Comparison of ENCODE assay signal across 25 mouse cellular contexts in genomic region chr11:52352271-52352670, GRCm38 (mm10). TPM values are rescaled to one million over a fixed set of nuclear protein-coding genes. Genes with fewer than 3 reads are reported as not detected.
DNase-seq lines count a peak whose midpoint lies in the region; ATAC-seq lines count a peak whose summit lies in the region.
"Had no signal": no experiment of that assay in that cellular context is flagged by ENCODE, and none has a peak within 500 bp of the region (broad histone marks: within the 10 kb centered on the region; RNA-seq: fewer than 3 reads in every experiment).

No protein-coding gene starts in this region.

- H3K4me1 ChIP-seq in neural tube, embryonic 15.5 days = no peaks in the 10 kb centered on the region
- H3K4me1 ChIP-seq: embryonic facial prominence, embryonic 13.5 days; embryonic facial prominence, embryonic 15.5 days; forebrain, embryonic 12.5 days had no signal

- no peak overlapping the region for H3K4me3 ChIP-seq in neural tube, embryonic 15.5 days (replicated peaks)
- H3K4me3 ChIP-seq: embryonic facial prominence, embryonic 13.5 days; embryonic facial prominence, embryonic 15.5 days; erythroblast, embryonic 14.5 days; forebrain, embryonic 10.5 days; forebrain, embryonic 12.5 days had no signal

- H3K4me2 ChIP-seq in neural tube, embryonic 15.5 days = no peak overlapping the region
- H3K4me2 ChIP-seq: embryonic facial prominence, embryonic 13.5 days; embryonic facial prominence, embryonic 15.5 days; forebrain, embryonic 12.5 days had no signal

- H3K36me3 ChIP-seq in neural tube, embryonic 15.5 days = no peaks in the 10 kb centered on the region
- H3K36me3 ChIP-seq: embryonic facial prominence, embryonic 13.5 days; embryonic facial prominence, embryonic 15.5 days; forebrain, embryonic 10.5 days; forebrain, embryonic 12.5 days; G1E had no signal

- H3K9ac ChIP-seq in neural tube, embryonic 15.5 days (replicated peaks) = no peak overlapping the region
- H3K9ac ChIP-seq: embryonic facial prominence, embryonic 13.5 days; embryonic facial prominence, embryonic 15.5 days; forebrain, embryonic 12.5 days had no signal

- H3K27ac ChIP-seq in neural tube, embryonic 15.5 days (replicated peaks) = no peak overlapping the region
- H3K27ac ChIP-seq: embryonic facial prominence, embryonic 13.5 days; embryonic facial prominence, embryonic 15.5 days; forebrain, embryonic 10.5 days; forebrain, embryonic 12.5 days had no signal

- peak; percentile 49 for ATAC-seq in inflammation-experienced regulatory T-cells, adult 6 months
- no peak for ATAC-seq in neural tube, embryonic 15.5 days (ENCODE audit: low FRiP score)
- ATAC-seq: forebrain, embryonic 14.5 days; forebrain, embryonic 16.5 days; Patski had no signal

- intact Hi-C loops in left cerebral cortex, postnatal 36 days (cut with DNase I) = no loop called here

- DNase-seq in thymus, postnatal 0 days (ENCODE audit: low spot score) = peak; percentile 36
- no peak for DNase-seq in thymus, postnatal 14 days
- peak; percentile 53 for DNase-seq in T-cell, adult 2 months (ENCODE audit: low spot score)
- DNase-seq in left cerebral cortex, postnatal 36 days (ENCODE audit: low spot score in 2 of 2) = no peak
- no peak for DNase-seq in cerebellum, adult 11-12 months
- DNase-seq: adrenal gland, adult 8-10 months; adrenal gland, postnatal 14 days; adrenal gland, postnatal 36 days; cerebellum, adult 18-20 months; cerebellum, adult 8-10 months; cerebellum, adult 9-11 months; cerebellum, postnatal 14 days; cerebellum, postnatal 36 days; embryo, embryonic 11 days had no signal

- 93% methylated on average over 3 of the region's 3 CpGs for WGBS in neural tube, embryonic 15.5 days

- H3K9me3 ChIP-seq in neural tube, embryonic 15.5 days (replicated peaks) = no peaks in the 10 kb centered on the region
- H3K9me3 ChIP-seq: embryonic facial prominence, embryonic 15.5 days; forebrain, embryonic 10.5 days; forebrain, embryonic 12.5 days had no signal

- H3K27me3 ChIP-seq in neural tube, embryonic 15.5 days (replicated peaks) = no peaks in the 10 kb centered on the region
- H3K27me3 ChIP-seq: embryonic facial prominence, embryonic 13.5 days; embryonic facial prominence, embryonic 15.5 days; forebrain, embryonic 12.5 days; Patski had no signal

RNA-seq across cellular contexts. Expression of gene Vdac1, which starts 8.4 kb away (rescaled TPM):
- 226 and 233 TPM in 2 replicates for polyA plus RNA-seq in thymus, postnatal 0 days (2015; fragmentation: Nextera tagmentation; extraction: Ambion mirVana)
- 100 to 1,000 TPM in 1 of 3 experiments, 10 to 100 TPM in 2; 67.6 to 143 (median 84.9) TPM for polyA plus RNA-seq in inflammation-experienced regulatory T-cells, adult 6 months (2017; shearing (Covaris generic))
- 100 to 1,000 TPM; 542 to 579 TPM for total RNA-seq in left cerebral cortex, postnatal 36 days (2021)
- polyA plus RNA-seq in neural tube, embryonic 15.5 days (2015; fragmentation: Nextera tagmentation; extraction: Ambion mirVana) = 362 and 402 TPM in 2 replicates

RNA-seq across cellular contexts. Expression of gene 9530068E07Rik, which starts 44.0 kb away (rescaled TPM):
- 85.6 and 89.6 TPM in 2 replicates for polyA plus RNA-seq in thymus, postnatal 0 days (2015; fragmentation: Nextera tagmentation; extraction: Ambion mirVana)
- polyA plus RNA-seq in inflammation-experienced regulatory T-cells, adult 6 months (2017; shearing (Covaris generic)) = 10 to 100 TPM; 36.1 to 45.4 (median 44.5) TPM
- 10 to 100 TPM; 65.7 to 65.8 TPM for total RNA-seq in left cerebral cortex, postnatal 36 days (2021)
- 122 and 133 TPM in 2 replicates for polyA plus RNA-seq in neural tube, embryonic 15.5 days (2015; fragmentation: Nextera tagmentation; extraction: Ambion mirVana)

Comparison
In these comparisons a context has a peak if more than half of its experiments do, and no peak if none do; other contexts are left out.
1. DNase-seq: peak in thymus, postnatal 0 days (single experiment) and T-cell, adult 2 months (single experiment); none in thymus, postnatal 14 days (single experiment), left cerebral cortex, postnatal 36 days (0 of 2) and cerebellum, adult 11-12 months (single experiment).